Mouse (Mus musculus): ENCODE results near the gene Stambp.

- TF ChIP-seq POLR2A (IDR thresholded peaks at IDR 0.05; ENCODE audit: extremely low read depth, insufficient read depth, low read length) (no peak), CTCF (IDR thresholded peaks at IDR 0.05; ENCODE audit: low read depth, low read length) (no peak)
These were observed 24.2 kb downstream of the Stambp start for GRCm38 (mm10) chr6:83548346-83548745.
